Mouse (Mus musculus) spleen, adult 12 weeks (tissue): ENCODE data around the gene Olfr970.
"Not testable (repeated sequence)": the region's sequence is repeated elsewhere in the genome, so short reads cannot be mapped to it uniquely, and the experiment has no call there.

Experiments
- DNase-seq: peaks from one replicate; pipeline ENCODE4 v3.0.0; 2022; ENCODE audit warnings: low spot score

The Olfr970 gene

DNA sequence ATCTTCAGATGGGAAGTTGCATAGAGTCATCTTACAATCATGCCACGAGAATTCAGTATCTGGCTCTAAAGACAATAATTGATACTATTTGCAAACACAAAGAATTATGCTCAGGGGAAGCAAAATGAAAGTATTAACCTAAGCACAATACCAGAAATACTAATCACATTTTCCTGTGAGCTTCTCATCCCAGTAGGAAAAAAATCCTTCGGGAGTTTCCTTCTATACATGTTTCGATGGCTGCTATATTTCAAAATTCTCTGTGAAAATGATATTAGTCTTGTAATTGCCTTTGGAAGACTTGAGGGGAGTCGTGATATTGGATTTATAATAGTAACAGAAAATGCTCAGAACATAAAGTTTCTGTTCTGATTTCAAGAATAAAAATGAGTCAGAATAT lies at the start of gene Olfr970:
Gene Olfr970, plus strand, starts transcription at position 301 of the 400 bp plus-strand sequence.
- DNase-seq = no peak

DNA sequence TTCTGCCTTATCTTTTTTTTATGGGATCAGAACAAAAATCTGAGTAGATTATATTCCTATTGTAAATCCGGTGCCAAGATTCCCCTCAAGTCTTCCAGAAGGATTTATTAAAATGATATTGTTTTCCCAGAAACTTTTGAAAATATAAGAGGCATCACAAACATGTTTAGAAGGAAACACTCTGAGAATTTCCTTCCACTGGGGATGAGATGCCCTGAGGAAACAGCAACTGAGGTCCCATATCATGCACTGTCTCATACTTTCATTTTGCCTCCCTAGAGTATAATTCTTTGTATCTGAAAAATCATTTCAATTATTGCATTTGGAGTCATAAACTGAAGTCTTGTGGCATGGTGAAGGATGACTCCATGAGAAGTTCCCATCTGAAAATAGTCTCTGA lies 25.5 kb upstream of the Olfr970 start, which contains the start of gene Olfr968:
Gene Olfr968, minus strand, starts transcription at position 101 of the 400 bp plus-strand sequence.
- DNase-seq = no peak

DNA sequence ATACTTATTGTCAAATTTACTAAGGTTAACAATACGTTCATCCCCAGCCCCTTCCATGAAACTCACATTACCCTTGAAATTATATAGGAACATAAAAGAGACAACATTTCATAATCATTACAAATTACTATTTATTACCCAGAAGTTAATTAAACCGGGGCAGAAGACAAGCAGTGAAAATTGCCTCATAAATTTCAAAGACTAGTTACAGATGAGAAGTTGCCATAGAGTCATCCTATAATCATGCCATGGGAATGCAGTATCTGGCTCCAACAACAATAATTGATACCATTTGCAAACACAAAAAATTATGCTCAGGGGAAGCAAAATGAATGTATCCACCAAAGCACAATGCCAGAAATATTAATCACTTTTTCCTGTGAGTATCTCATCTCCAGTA lies 18.1 kb upstream of the Olfr970 start, which contains the start of gene Olfr969:
Gene Olfr969, plus strand, starts transcription at position 388 of the 400 bp plus-strand sequence.
- DNase-seq = no peak

DNA sequence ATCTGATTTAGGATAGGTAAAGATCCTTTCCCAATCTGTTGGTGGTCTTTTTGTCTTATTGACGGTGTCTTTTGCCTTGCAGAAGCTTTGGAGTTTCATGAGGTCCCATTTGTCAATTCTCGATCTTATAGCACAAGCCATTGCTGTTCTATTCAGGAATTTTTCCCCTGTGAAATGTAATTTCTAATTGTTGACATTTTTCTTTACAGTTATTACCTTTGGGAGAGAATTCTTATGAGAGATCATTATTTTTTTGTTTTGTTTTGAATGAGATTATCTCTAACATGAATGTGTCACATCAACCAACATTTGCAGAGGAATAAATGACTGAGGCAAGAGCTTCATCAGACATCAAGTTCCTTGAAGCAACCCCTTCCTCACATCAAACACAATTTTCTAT lies 27.9 kb downstream of the Olfr970 start, which contains the start of gene Olfr971:
Gene Olfr971, plus strand, starts transcription at position 301 of the 400 bp plus-strand sequence.
- not testable (repeated sequence) for DNase-seq

DNA sequence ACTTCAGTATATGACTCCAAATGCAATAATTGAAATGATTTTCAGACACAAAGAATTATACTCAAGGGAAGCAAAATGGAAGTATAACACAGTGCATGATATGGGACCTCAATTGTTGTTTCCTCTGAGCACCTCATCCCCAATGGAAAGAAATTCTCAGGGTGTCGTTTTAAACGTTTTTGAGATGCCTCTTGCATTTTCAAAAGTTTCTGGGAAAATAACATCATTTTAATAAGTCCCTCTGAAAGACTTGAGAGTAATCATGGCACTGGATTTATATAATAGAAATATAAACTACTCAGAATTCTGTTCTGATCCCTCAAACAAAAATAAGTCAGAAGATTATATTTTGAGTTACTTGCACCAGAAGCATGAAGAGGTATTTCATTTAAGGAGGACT lies 57.5 kb downstream of the Olfr970 start, which contains the start of gene Olfr972:
Gene Olfr972, plus strand, starts transcription at position 301 of the 400 bp plus-strand sequence.
- DNase-seq = no peak
